Mouse (Mus musculus): Measurements from ENCODE around the gene Slc7a15.
"Not testable (repeated sequence)": the region's sequence is repeated elsewhere in the genome, so short reads cannot be mapped to it uniquely, and the experiment has no call there.

The Slc7a15 gene

GRCm38 (mm10) chr12:8559876-8560275 lies 39.0 kb downstream of the Slc7a15 start:
- DNase-seq (ENCODE audit: low spot score): not testable (repeated sequence)

GRCm38 (mm10) chr12:8556189-8556588 lies 42.7 kb downstream of the Slc7a15 start:
- no peak for DNase-seq (ENCODE audit: low spot score)

GRCm38 (mm10) chr12:8555419-8555818 lies 43.4 kb downstream of the Slc7a15 start:
- no peak for DNase-seq (ENCODE audit: low spot score)

GRCm38 (mm10) chr12:8547357-8547756 lies 51.5 kb downstream of the Slc7a15 start:
- peak; percentile 56 for DNase-seq (ENCODE audit: low spot score)

- DNase-seq (ENCODE audit: low spot score): no peak
Observed at GRCm38 (mm10) chr12:8546801-8547200, 52.1 kb downstream of the Slc7a15 start.

GRCm38 (mm10) chr12:8545066-8545610 lies 53.7 kb downstream of the Slc7a15 start:
- DNase-seq (ENCODE audit: low spot score): no peak

GRCm38 (mm10) chr12:8542371-8542770 lies 56.5 kb downstream of the Slc7a15 start:
- no peak for DNase-seq (ENCODE audit: low spot score)

- DNase-seq (ENCODE audit: low spot score): no peak
Observed at GRCm38 (mm10) chr12:8539471-8539870, 59.4 kb downstream of the Slc7a15 start.

GRCm38 (mm10) chr12:8537291-8537690 lies 61.6 kb downstream of the Slc7a15 start:
- DNase-seq (ENCODE audit: low spot score): no peak

GRCm38 (mm10) chr12:8536221-8536965 lies 62.5 kb downstream of the Slc7a15 start:
- no peak for DNase-seq (ENCODE audit: low spot score)

GRCm38 (mm10) chr12:8535596-8535995 lies 63.3 kb downstream of the Slc7a15 start:
- no peak for DNase-seq (ENCODE audit: low spot score)

- no peak for DNase-seq (ENCODE audit: low spot score)
Observed at GRCm38 (mm10) chr12:8534915-8535314, 64.0 kb downstream of the Slc7a15 start.

GRCm38 (mm10) chr12:8527770-8528169 lies 71.1 kb downstream of the Slc7a15 start:
- no peak for DNase-seq (ENCODE audit: low spot score)

GRCm38 (mm10) chr12:8527175-8527574 lies 71.7 kb downstream of the Slc7a15 start:
- no peak for DNase-seq (ENCODE audit: low spot score)

- DNase-seq (ENCODE audit: low spot score): no peak
Observed at GRCm38 (mm10) chr12:8524062-8524461, 74.8 kb downstream of the Slc7a15 start.

- no peak for DNase-seq (ENCODE audit: low spot score)
Observed at GRCm38 (mm10) chr12:8522711-8523110, 76.2 kb downstream of the Slc7a15 start.

- DNase-seq (ENCODE audit: low spot score): peak; percentile 80
Observed at GRCm38 (mm10) chr12:8521375-8522047, 77.4 kb downstream of the Slc7a15 start.

- no peak for DNase-seq (ENCODE audit: low spot score)
Observed at GRCm38 (mm10) chr12:8519431-8520160, 79.3 kb downstream of the Slc7a15 start.

GRCm38 (mm10) chr12:8511037-8511882 lies 87.6 kb downstream of the Slc7a15 start:
- no peak for DNase-seq (ENCODE audit: low spot score)

GRCm38 (mm10) chr12:8510317-8510988 lies 88.4 kb downstream of the Slc7a15 start:
- no peak for DNase-seq (ENCODE audit: low spot score)

- no peak for DNase-seq (ENCODE audit: low spot score)
Observed at GRCm38 (mm10) chr12:8509693-8510092, 89.2 kb downstream of the Slc7a15 start.
